Mouse (Mus musculus) cerebellum, postnatal 36 days (tissue): ENCODE data around the gene Stambpl1.

Source experiments
- DNase-seq, 2 experiments: peaks; one replicate each; pipeline ENCODE4 v3.0.0; 2021 to 2022; ENCODE audit warnings: mixed read lengths in 2 of 2

Stambpl1 gene

GRCm38 (mm10) chr19:34192008-34192963 is at the start of gene Stambpl1:
Stambpl1 (plus strand) TSS chr19:34192229.
- DNase-seq = peak; percentile 66 to 70

GRCm38 (mm10) chr19:34148421-34148820 is 43.6 kb upstream of the Stambpl1 start:
- DNase-seq = no peak

GRCm38 (mm10) chr19:34151909-34152308 is 40.1 kb upstream of the Stambpl1 start:
- no peak for DNase-seq

GRCm38 (mm10) chr19:34153263-34154144 is 38.5 kb upstream of the Stambpl1 start:
- no peak for DNase-seq

- DNase-seq = no peak
Measured at GRCm38 (mm10) chr19:34162693-34163092, 29.3 kb upstream of the Stambpl1 start.

- DNase-seq = no peak
Measured at GRCm38 (mm10) chr19:34165891-34166290, 26.1 kb upstream of the Stambpl1 start, which contains the start of gene Ankrd22. Ankrd22 (minus strand) TSS chr19:34166053.

GRCm38 (mm10) chr19:34166386-34166785 is 25.6 kb upstream of the Stambpl1 start:
- DNase-seq = no peak

GRCm38 (mm10) chr19:34167896-34168661 is 23.9 kb upstream of the Stambpl1 start:
- DNase-seq = no peak

- no peak for DNase-seq
Measured at GRCm38 (mm10) chr19:34169121-34169520, 22.9 kb upstream of the Stambpl1 start.

GRCm38 (mm10) chr19:34171167-34171566 is 20.9 kb upstream of the Stambpl1 start:
- no peak for DNase-seq

GRCm38 (mm10) chr19:34174004-34174403 is 18.0 kb upstream of the Stambpl1 start:
- DNase-seq = no peak

GRCm38 (mm10) chr19:34179136-34179535 is 12.9 kb upstream of the Stambpl1 start:
- no peak for DNase-seq

GRCm38 (mm10) chr19:34180316-34180715 is 11.7 kb upstream of the Stambpl1 start:
- no peak for DNase-seq

- no peak for DNase-seq
Measured at GRCm38 (mm10) chr19:34181234-34181633, 10.8 kb upstream of the Stambpl1 start.

- DNase-seq = no peak
Measured at GRCm38 (mm10) chr19:34182490-34182889, 9.5 kb upstream of the Stambpl1 start.

- no peak for DNase-seq
Measured at GRCm38 (mm10) chr19:34186845-34187244, 5.2 kb upstream of the Stambpl1 start.

GRCm38 (mm10) chr19:34191645-34192007 is 403 bp upstream of the Stambpl1 start:
- DNase-seq = no peak

- peak; percentile 12 to 17 for DNase-seq
Measured at GRCm38 (mm10) chr19:34193149-34193548, 1.1 kb downstream of the Stambpl1 start.

GRCm38 (mm10) chr19:34193683-34194082 is 1.7 kb downstream of the Stambpl1 start:
- no peak for DNase-seq

- no peak for DNase-seq
Measured at GRCm38 (mm10) chr19:34194132-34194745, 2.2 kb downstream of the Stambpl1 start.

GRCm38 (mm10) chr19:34195031-34195430 is 3.0 kb downstream of the Stambpl1 start:
- DNase-seq = no peak

- DNase-seq = no peak
Measured at GRCm38 (mm10) chr19:34198066-34198465, 6.0 kb downstream of the Stambpl1 start.
